Comparison of ENCODE assay signal across 19 mouse cellular contexts in the genomic region with DNA sequence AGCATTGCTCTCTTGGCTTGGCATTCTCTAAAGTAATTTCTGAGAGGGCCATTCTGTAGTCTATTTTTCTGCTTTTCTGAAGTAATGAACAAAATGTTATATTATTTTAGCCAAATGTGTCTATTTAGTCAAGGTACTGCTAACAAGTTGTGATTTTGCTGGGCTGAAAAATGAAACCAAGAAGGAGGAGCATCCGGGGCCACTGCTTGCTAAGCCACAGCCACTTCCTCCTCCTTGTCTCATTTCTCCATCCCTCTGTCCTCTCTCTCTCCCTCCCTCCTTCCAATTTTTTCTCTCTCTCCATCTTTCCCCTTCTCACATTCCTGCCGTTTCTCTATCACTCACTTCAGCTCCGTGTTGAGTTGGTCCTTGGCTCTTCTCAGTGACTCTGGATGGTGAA.
DNase-seq lines count a peak whose midpoint lies in the region; ATAC-seq and TF ChIP-seq lines count a peak whose summit lies in the region.
"Had no signal": no experiment of that assay in that cellular context is flagged by ENCODE, and none has a peak within 500 bp of the region (broad histone marks: within the 10 kb centered on the region; RNA-seq: fewer than 3 reads in every experiment).

No protein-coding gene starts in this region.

- TF ChIP-seq CTCF in CH12.LX (conservative IDR thresholded peaks at IDR 0.05 in 1 of 2, IDR thresholded peaks at IDR 0.05 in 1 of 2; ENCODE audit: low read depth in 2 of 2, low read length in 2 of 2), result no peak

- TF ChIP-seq POLR2A in CH12.LX (IDR thresholded peaks at IDR 0.05; ENCODE audit: low read depth, low read length), result no peak
- no peak for TF ChIP-seq POLR2A in myocyte (IDR thresholded peaks at IDR 0.05; ENCODE audit: insufficient read length, low read depth)

- H3K4me1 ChIP-seq in heart, embryonic 11.5 days (ENCODE audit: control insufficient read depth, insufficient read depth, low read length), result no peaks in the 10 kb centered on the region
- H3K4me1 ChIP-seq in CH12.LX (ENCODE audit: control insufficient read depth in 1 of 2, insufficient read depth in 2 of 2), result peaks cover 6 to 16% of the 10 kb centered on the region in 2 experiments; a peak in 3 of 4 replicates
- H3K4me1 ChIP-seq in midbrain, embryonic 10.5 days, result no peaks in the 10 kb centered on the region
- H3K4me1 ChIP-seq: embryonic facial prominence, embryonic 12.5 days; forebrain, embryonic 15.5 days; hindbrain, embryonic 12.5 days had no signal

- no peak for TF ChIP-seq RAD21 in CH12.LX (IDR thresholded peaks at IDR 0.05; ENCODE audit: low read depth, low read length)

- H3K4me3 ChIP-seq in heart, embryonic 11.5 days (ENCODE audit: low read depth, low read length), result no peak overlapping the region
- H3K4me3 ChIP-seq in CH12.LX (replicated peaks in 1 of 3; ENCODE audit: low read depth in 2 of 3, low read length in 2 of 3, poor library complexity in 1 of 3), result no peak overlapping the region
- no peak overlapping the region for H3K4me3 ChIP-seq in myocyte
- H3K4me3 ChIP-seq in midbrain, embryonic 10.5 days, result no peak overlapping the region
- H3K4me3 ChIP-seq: embryonic facial prominence, embryonic 12.5 days; forebrain, embryonic 15.5 days; hindbrain, embryonic 12.5 days had no signal

- no peaks in the 10 kb centered on the region for H3K27me3 ChIP-seq in heart, embryonic 11.5 days (ENCODE audit: control insufficient read depth, insufficient read depth, low read length)
- H3K27me3 ChIP-seq in CH12.LX (replicated peaks) (no peaks in the 10 kb centered on the region), myocyte (ENCODE audit: control insufficient read depth, insufficient read depth, insufficient read length) (no peaks in the 10 kb centered on the region)
- H3K27me3 ChIP-seq in midbrain, embryonic 10.5 days (ENCODE audit: low read depth, poor library complexity, severe bottlenecking), result no peaks in the 10 kb centered on the region
- H3K27me3 ChIP-seq: embryonic facial prominence, embryonic 12.5 days; forebrain, embryonic 15.5 days; hindbrain, embryonic 12.5 days had no signal

- no peak for TF ChIP-seq EP300 in CH12.LX (IDR thresholded peaks at IDR 0.05; ENCODE audit: low read length)

- H3K9me3 ChIP-seq in heart, embryonic 11.5 days (replicated peaks; ENCODE audit: control insufficient read depth, low read length), result no peaks in the 10 kb centered on the region
- no peaks in the 10 kb centered on the region for H3K9me3 ChIP-seq in CH12.LX (replicated peaks; ENCODE audit: low read length)
- H3K9me3 ChIP-seq in midbrain, embryonic 10.5 days (replicated peaks), result no peaks in the 10 kb centered on the region
- H3K9me3 ChIP-seq: embryonic facial prominence, embryonic 12.5 days; forebrain, embryonic 15.5 days; hindbrain, embryonic 12.5 days had no signal

- H3ac ChIP-seq in myocyte (ENCODE audit: control insufficient read depth, insufficient read length), result no peak overlapping the region

- 84% methylated on average over 3 of the region's 3 CpGs for WGBS in heart, embryonic 11.5 days (ENCODE audit: insufficient replicate concordance)
- WGBS in midbrain, embryonic 10.5 days, result 89% methylated on average over 3 of the region's 3 CpGs

- no peak overlapping the region for H3K9ac ChIP-seq in heart, embryonic 11.5 days (ENCODE audit: low read depth, low read length)
- H3K9ac ChIP-seq in CH12.LX (ENCODE audit: insufficient read depth, low read depth), result no peak overlapping the region
- H3K9ac ChIP-seq: embryonic facial prominence, embryonic 12.5 days; forebrain, embryonic 15.5 days; hindbrain, embryonic 12.5 days had no signal

- no peak overlapping the region for H3K4me2 ChIP-seq in heart, embryonic 11.5 days
- H3K4me2 ChIP-seq in CH12.LX (ENCODE audit: insufficient read depth, low read depth, poor library complexity, severe bottlenecking) (peak overlapping the region; percentile 82), myocyte (ENCODE audit: low read depth) (peak overlapping the region; percentile 0)
- H3K4me2 ChIP-seq: embryonic facial prominence, embryonic 12.5 days; forebrain, embryonic 15.5 days; hindbrain, embryonic 12.5 days had no signal

- in situ Hi-C loops in CH12.LX (cut with MboI; ENCODE audit: low pct_ligation_motif_present, low pct_unique_long_range_greater_than_20kb, low sequenced_read_pairs), result no loop called here

- H3K27ac ChIP-seq in heart, embryonic 11.5 days (ENCODE audit: low read depth, low read length), result no peak overlapping the region
- H3K27ac ChIP-seq in CH12.LX (ENCODE audit: insufficient read depth, low read depth), result no peak overlapping the region
- H3K27ac ChIP-seq in midbrain, embryonic 10.5 days (replicated peaks), result no peak overlapping the region
- H3K27ac ChIP-seq: embryonic facial prominence, embryonic 12.5 days; forebrain, embryonic 15.5 days; hindbrain, embryonic 12.5 days had no signal

- no peaks in the 10 kb centered on the region for H3K36me3 ChIP-seq in heart, embryonic 11.5 days (ENCODE audit: control insufficient read depth, insufficient read depth, low read length)
- H3K36me3 ChIP-seq in CH12.LX (replicated peaks in 1 of 2; ENCODE audit: control insufficient read depth in 1 of 2, insufficient read depth in 1 of 2, low read length in 1 of 2) (peaks cover 0 to 3% of the 10 kb centered on the region in 2 experiments), myocyte (ENCODE audit: control insufficient read depth, insufficient read depth) (no peaks in the 10 kb centered on the region)
- H3K36me3 ChIP-seq in midbrain, embryonic 10.5 days, result no peaks in the 10 kb centered on the region
- H3K36me3 ChIP-seq: embryonic facial prominence, embryonic 12.5 days; forebrain, embryonic 15.5 days; hindbrain, embryonic 12.5 days had no signal

- dilution Hi-C loops in CH12.LX (cut with MboI; ENCODE audit: extremely low pct_ligation_motif_present, extremely low pct_unique_long_range_greater_than_20kb, low sequenced_read_pairs), result no loop called here

- ATAC-seq in heart, embryonic 11.5 days (replicated peaks; ENCODE audit: insufficient number of reproducible peaks, low FRiP score, low TSS enrichment), result no peak
- ATAC-seq: forebrain, embryonic 15.5 days; hindbrain, embryonic 16.5 days had no signal

- H3K79me2 ChIP-seq in CH12.LX (replicated peaks; ENCODE audit: control insufficient read depth, extremely low read depth, insufficient read depth, poor library complexity, severe bottlenecking) (no peaks in the 10 kb centered on the region), myocyte (ENCODE audit: control insufficient read depth, insufficient read depth) (no peaks in the 10 kb centered on the region)

- peak; percentile 48 for DNase-seq in heart, adult 11 months
- no peak for DNase-seq in CH12.LX (ENCODE audit: extremely low read depth)
- peak; percentile 12 for DNase-seq in induced T-regulatory cell, adult 2 months (ENCODE audit: low read depth)
- DNase-seq in lung, postnatal 10 days, result no peak
- DNase-seq in midbrain, embryonic 10.5 days (ENCODE audit: low spot score), result no peak
- DNase-seq: adrenal gland, adult 8-10 months; adrenal gland, postnatal 36 days; cerebellum, adult 11 months; cerebellum, adult 8-10 months; cerebellum, postnatal 14 days; gastrocnemius, postnatal 10 days; heart, postnatal 10 days; heart, postnatal 4 days had no signal

TF ChIP-seq in CH12.LX, 34 proteins besides CTCF, POLR2A, EP300 and RAD21:
- TF ChIP-seq UBTF (IDR thresholded peaks at IDR 0.05; ENCODE audit: low read depth, low read length) (no peak), IRF4 (IDR thresholded peaks at IDR 0.05; ENCODE audit: low read depth, low read length) (0 out of 2 replicates have a peak, but pooled peaks have one; percentile 27), ELF1 (IDR thresholded peaks at IDR 0.05; ENCODE audit: low read depth, low read length) (0 out of 2 replicates have a peak, but pooled peaks have one; percentile 29), MEF2A (IDR thresholded peaks at IDR 0.05; ENCODE audit: borderline replicate concordance, low read depth, low read length) (no peak)

TF ChIP-seq in myocyte, 11 proteins besides CTCF, POLR2A, EP300 and RAD21:
- TF ChIP-seq SRF (IDR thresholded peaks at IDR 0.05; ENCODE audit: control insufficient read depth, insufficient read length, low read depth) (no peak), MAX (IDR thresholded peaks at IDR 0.05; ENCODE audit: low read depth) (no peak), MYOG (IDR thresholded peaks at IDR 0.05; ENCODE audit: control insufficient read depth in 1 of 3, insufficient read depth in 1 of 3, insufficient read length in 2 of 3, low read depth in 2 of 3) (no peak), POLR2AphosphoS2 (IDR thresholded peaks at IDR 0.05; ENCODE audit: insufficient read length, low read depth) (no peak), TCF12 (IDR thresholded peaks at IDR 0.05; ENCODE audit: insufficient read depth, poor library complexity, severe bottlenecking) (no peak), TCF3 (IDR thresholded peaks at IDR 0.05; ENCODE audit: insufficient read length, low read depth) (no peak), REST (IDR thresholded peaks at IDR 0.05; ENCODE audit: insufficient read depth, insufficient read length) (no peak), MYOD1 (IDR thresholded peaks at IDR 0.05; ENCODE audit: control insufficient read depth in 1 of 3, insufficient read length in 2 of 3, low read depth in 2 of 3) (no peak), E2F4 (IDR thresholded peaks at IDR 0.05; ENCODE audit: insufficient read depth) (no peak), CEBPB (IDR thresholded peaks at IDR 0.05; ENCODE audit: insufficient read depth, poor library complexity, severe bottlenecking) (no peak), USF1 (IDR thresholded peaks at IDR 0.05; ENCODE audit: low read depth) (no peak)

Comparison
In these comparisons a context has a peak if more than half of its experiments do, and no peak if none do; other contexts are left out.
1. DNase-seq: peak in heart, adult 11 months (single experiment) and induced T-regulatory cell, adult 2 months (single experiment); none in CH12.LX (single experiment), lung, postnatal 10 days (single experiment) and midbrain, embryonic 10.5 days (single experiment).